Mouse (Mus musculus) right cerebral cortex, postnatal 10 days (tissue): ENCODE data around the gene Gm20403.
A peak's percentile ranks its signal among the peaks of the same experiment; 100 is the strongest.
"Not testable (repeated sequence)": the region's sequence is repeated elsewhere in the genome, so short reads cannot be mapped to it uniquely, and the experiment has no call there.

Source experiments
- DNase-seq, 2 experiments: peaks; one replicate each; pipeline ENCODE4 v3.0.0; 2021; ENCODE audit warnings: low spot score in 2 of 2

Gene Gm20403

DNA sequence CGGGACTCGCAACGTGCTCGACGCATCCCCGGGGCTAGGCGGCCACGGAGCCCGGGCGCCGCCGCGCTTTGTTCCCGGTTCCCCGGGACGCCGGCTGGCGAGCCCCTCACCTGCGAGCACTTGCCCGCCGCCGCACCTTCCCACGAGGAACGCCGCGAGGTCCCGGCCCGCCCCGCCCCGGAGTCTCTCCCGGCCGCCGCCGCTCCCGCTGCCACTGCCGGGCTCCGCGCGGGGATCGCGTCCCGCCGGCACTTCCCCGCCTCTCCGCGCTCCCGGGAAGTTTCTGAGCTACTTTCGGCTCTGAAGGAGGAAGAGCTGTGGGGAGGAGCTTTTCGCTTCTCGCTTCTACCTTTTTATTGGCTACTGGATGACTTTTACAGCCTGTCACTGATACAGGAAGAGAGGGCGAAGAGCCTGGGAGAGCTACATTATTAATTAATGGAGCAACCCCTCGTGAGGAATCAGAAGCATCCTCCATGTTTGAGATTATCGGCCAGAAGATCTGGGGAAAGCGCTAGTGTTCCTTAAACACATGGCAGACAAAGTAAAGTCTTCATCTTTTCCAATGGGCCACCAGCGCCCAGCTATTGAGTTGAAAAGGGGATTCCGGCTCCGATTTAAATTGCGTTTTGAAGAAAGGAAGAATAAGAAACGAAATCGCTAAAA is at the start of gene Gm20403:
TSS of gene Gm20403 (minus strand) at position 478 of the 666 bp plus-strand sequence.
- DNase-seq: peak; percentile 49 to 58

DNA sequence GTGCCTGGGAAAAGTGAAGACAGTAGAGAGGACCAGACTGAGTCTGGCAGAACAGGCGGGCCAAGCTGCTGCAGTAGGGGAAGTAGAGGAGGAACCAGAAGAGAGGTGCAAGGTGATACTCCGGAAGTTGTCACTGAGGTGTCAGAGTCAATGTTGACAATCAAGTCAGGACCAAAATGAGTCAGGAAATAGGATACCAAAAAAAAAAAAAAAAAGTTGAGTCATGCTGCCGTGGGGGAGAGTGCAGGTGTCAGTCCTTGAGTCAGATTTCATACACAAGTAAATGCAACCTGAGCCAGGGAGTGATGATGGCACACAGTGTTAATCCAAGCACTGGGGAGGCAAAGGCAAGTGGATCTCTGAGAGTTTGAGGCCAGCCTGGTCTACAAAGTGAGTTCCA is 40.8 kb upstream of the Gm20403 start:
- DNase-seq: no peak

DNA sequence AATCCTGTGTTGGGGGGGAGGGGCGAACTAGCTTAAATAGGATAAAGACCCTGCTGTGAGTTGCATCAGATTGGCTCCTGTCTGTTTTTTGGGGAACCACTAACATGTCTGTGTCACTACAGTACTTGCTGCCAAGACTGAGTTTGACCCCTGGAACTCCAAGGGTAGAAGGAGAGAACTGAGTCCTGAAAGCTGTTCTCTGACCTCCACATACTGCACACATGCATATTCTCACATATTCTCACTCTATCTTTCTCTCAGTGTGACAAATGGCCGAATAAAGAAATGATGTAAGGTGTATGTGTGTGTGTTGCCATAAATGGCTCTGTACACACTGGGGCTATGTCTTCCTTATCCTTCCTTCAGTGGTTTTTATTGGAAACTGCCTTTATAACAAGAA is 37.0 kb upstream of the Gm20403 start:
- no peak for DNase-seq

DNA sequence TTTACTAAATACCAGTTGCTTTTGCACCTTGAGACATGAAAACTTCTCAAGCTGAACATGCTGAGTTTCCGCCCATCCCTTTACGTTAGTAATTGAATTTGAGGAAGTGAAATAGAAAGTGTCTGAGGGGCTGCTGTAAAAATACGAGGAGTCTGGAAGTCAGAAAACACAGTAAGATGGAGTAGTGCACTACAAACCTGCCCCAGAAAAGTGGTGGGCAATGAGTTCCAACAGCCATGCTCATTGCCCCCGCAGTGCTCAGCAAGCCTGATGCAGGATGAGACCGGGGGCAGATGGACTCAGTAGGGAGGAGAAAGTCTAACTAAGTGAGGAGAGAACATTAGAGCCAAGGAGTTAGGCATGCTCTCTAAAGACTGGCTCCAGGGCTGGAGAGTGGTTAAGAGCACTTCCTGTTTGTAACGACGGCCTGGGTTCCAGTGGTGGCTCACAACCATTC is 33.1 kb upstream of the Gm20403 start:
- DNase-seq: no peak

DNA sequence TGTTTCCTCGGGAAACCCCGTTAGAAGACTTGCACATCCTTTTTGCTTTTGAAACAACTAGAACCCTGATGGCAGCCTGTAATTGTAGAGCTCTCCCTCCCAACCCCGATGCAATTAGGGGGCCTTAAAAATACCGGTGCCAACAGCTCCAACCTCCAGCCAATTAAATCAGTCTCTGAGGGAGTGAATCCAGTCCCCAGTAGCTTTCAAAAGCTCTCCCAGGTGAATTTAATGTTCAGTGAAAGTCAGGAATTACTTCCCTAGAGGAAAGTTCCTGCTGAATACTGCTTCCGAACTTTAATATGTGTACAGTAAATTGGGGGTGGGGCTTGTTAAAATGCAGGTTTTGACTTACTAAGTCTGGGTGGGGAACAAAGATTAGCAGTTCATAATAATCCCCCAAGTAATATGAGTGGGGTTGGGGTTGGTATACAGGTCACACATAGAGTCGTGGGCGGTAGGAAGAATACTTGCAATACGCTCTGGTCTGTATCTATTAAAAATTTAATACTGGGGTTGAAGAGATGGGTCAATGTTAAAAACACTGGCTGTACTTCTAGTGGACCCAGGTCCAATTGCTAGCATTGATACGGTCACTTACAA is 30.9 kb upstream of the Gm20403 start:
- no peak for DNase-seq

DNA sequence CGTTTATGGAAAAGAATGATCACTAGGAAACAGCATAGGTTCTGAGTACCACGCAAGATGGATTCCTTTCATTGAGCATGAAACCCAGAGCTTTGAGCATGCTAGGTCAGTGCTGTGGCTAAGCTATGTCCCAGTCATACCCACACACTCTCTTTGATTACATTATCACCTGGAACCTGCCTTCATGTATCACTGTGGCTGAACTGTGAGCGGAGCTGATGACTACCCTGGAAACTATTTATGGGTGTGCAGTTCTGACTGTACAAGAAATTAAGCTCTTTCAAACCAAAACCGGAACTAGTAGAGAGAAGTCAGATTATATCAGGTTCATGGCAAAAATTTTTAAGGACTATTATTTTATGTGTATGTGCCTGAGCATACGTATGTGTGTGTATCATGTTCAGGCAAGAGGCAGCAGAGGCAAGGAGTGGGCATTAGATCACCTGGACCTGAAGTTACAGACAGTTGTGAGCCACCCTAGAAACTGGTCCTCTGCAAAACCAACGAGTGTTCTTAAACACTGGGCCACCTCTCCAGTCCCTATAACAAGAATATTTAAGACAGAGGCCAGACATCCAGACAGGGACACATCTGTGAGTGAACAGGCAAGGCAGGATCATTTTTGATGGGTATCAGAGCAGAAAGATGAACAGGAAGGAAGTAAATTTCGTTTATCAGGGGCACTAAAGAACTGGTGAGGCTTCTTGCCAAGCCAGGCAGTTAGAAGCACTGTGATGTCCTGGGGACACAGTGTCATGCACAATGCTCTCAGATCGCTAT is 30.2 kb upstream of the Gm20403 start:
- no peak for DNase-seq

DNA sequence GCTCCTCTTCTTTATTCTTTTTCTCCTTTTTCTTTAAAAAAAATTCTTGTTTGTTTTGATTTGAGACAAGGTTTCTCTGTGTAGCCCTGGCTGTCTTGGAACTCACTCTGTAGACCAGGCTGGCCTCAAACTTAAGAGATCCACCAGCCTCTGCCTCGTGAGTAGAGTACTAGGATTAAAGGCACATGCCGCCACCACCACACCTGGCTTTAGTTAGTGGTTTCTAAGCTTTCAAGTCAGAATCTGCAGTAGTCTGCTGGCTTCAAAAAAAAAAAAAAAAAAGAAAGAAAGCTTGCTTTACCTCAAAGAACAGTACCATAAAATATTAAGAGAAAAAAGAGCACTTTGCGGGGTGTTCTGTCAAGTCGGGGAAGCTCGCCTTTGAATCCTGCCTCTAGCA is 29.1 kb upstream of the Gm20403 start:
- DNase-seq: no peak

DNA sequence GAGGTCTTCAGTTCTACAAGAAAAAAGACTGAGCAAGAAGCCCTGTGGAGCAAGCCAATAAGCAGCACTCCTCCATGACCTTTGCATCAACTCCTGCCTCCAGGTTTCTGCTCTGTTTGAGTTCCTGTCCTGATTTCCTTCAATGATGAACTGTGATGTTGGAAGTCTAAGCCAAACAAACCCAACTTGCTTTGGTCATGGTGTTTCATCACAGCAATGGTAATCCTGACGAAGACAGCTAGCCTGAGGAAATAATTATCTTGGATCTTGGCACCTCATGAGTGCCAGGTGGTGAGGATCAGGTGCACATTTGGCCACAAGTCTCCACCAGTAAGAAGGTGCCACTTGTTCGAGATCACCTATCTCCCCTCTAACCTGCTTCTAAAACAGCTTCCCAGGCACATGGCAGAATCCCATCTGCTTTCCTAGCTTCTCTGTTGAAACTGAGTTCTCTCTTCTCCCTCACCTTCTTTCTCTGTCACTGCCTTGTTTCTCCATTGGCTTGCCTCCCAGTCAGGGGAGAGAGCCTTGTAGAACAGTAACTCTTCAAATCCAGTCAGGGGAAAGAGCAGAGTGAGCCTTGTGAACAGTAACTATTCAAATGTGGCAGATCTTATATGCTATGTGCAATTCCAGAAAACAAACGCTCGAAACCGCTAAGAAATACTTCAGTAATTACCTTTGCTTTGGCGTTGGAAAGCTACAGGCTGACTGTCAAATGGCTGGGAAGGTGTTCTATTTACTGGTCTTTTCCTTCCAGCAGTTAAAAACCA is 27.5 kb upstream of the Gm20403 start, which contains the start of gene Baz1a:
TSS of gene Baz1a (minus strand) at position 723 of the 773 bp plus-strand sequence.
- DNase-seq: no peak

DNA sequence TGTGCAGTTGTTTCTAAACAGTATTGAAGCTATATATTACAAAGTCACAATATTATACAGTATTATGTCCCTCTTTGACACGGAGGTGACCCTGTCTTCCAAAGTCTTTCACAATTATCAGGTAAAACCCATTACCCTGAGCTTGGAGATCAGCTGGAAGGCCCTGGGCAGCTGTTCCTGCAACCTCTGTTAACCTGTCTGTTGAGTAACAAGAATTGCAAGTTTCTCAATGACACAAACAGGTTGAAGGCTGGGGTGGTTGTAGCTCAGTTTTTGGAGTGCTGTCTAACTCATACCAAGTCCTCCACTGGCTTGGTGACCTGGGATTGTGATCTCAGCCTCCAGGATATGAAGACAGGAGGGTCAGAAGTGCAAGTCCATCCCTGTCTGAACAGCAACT is 26.7 kb upstream of the Gm20403 start:
- no peak for DNase-seq

DNA sequence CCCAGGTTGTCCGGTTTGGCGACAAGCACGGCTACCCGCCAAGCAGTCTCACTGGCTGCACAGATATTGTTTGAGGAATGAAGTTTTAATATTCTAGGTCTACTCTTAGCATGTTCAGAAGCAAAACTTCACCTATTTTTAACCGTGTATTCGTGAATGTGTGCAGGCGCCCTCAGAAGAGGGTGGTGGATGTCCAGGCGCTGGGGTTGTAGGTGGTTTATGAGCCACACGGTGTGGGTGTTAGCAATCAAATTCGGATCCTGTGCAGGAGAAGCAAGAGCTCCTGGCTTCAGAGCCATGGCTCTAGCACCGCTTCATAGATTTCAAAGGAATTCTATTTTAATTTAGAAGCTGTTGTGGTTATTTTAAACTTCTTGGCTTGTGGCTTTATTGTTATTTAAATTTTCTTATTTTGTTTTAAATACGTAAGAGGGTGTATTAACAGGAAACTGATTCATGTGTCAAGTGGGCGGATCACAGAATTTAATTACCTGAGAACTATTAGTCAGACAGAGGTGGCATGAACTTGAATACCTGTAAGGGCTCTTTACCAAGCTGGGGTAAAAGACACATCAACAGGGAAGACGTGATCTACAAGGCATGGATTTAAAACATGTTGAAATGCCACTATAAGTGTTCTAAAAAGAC is 21.2 kb upstream of the Gm20403 start:
- no peak for DNase-seq

DNA sequence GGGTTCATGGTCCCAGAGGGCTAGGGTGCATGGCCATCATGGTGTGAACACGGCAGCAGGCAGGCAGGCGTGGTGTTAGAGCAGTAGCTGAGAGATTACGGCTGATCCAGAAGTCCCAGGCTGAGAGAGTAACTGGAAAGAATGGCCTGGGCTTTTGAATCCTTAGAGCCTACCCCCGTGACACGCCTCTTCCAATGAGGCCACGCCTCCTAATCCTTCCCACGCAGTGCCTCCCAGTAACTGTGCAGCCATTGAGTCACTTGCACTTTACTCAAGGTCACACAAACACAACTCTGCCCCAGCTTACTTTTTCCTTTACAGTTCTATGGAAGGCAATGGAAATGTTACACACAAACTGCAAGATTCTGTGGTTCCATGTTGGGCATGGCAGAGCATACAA is 19.7 kb upstream of the Gm20403 start:
- DNase-seq: no peak

DNA sequence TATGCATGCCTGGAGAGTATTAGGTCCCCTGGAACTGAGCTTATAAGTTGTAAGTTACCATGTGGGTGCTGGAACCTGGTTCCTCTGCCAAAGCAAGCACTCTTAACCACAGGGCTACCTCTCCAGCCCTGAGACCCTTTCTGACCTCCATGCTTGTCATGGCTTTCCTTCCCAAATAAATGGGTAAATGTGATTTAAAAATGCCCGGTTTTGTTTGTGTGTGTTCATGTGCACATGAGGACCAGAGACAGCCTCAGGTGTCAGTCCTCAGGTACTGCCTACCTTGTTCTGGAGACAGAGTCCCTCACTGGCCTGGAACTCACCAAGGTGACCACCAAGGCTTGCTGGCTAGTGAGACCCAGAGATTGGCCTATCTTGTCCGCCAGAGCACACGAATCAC is 18.1 kb upstream of the Gm20403 start:
- DNase-seq: no peak

DNA sequence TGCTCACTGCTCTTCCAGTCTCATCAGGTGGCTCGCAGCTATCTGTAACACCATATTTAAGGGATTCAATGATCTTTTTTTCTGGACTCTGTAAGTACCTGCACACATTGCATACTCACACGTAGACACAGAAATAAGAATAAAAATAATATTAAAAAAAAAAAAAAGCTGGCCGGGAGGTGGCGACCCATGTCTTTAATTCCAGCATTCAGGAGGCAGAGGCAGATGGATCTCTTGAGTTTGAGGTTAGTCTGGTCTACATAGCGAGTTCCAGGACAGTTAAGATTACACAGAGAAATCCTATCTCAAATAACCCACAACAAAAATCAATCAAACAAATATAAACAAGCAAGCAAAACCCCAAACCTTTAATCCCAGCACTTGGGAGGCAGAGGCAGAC is 17.5 kb upstream of the Gm20403 start:
- DNase-seq: no peak

DNA sequence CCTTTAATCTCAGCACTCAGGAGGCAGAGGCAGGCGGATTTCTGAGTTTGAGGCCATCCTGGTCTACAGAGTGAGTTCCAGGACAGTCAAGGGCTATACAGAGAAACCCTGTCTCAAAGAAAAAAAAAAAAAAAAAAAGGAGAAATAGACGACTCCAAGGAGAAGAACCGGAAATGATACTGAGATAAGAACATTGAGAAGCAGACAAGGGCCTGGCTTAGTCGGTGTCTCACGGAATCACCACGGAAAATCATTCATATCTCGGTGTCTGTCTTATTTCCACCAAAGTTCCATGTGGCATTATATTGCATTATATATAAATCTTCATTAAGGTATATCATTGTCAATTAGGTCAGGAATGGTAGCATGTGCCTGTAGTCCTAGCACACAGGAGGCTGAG is 16.2 kb upstream of the Gm20403 start:
- DNase-seq: not testable (repeated sequence)

DNA sequence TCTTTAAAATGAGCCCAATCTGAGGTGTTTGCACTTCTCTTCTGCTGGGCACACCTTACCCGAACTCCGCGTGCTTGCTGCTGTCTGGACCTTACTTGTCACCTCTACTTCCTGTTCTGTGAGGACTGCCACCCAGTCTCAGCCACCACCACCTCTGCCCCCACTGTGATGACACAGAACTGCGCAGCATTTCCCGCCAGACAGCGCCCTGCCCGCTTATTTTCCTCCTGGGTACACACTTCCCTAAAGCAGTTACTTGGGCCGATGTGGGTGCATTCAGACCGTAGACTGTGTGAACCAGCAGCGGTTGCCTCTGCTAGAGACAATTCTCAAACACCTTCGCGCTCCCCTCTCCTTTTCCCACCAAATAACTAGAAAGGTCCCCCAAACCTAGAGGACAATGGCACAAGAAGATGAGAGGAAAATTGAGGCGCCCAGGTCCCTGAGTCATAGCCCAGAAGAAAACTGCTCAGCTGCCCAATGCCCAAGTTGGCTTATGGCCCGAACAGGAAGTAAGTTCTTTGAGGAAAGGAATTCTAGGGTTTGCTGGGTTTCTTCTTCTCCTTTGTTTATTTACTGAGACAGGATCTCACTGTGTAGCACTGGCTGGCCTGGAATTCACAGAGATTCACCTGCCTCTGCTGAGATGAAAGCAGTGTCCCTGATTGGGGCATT is 12.8 kb upstream of the Gm20403 start:
- peak in 1 of 2 experiments; percentile 33 for DNase-seq

DNA sequence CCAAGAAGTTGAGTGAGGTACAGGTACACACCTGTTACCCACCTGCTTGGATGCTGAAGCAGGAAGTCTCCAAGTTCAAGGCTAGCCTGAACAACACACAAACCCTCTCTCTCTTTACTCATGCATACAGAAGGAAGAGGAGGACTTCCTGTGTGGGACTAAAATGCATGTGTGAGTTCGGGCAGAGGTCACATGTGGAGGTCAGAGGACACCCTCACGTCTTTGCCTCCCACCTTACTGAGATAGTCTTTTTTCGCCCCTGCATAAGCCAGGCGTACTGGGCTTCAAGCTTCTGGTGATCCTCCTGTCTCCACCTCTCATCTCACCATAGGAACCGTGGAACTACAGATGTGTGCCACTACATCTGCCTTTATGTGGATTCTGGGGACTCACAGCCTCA is 12.1 kb upstream of the Gm20403 start:
- no peak for DNase-seq

DNA sequence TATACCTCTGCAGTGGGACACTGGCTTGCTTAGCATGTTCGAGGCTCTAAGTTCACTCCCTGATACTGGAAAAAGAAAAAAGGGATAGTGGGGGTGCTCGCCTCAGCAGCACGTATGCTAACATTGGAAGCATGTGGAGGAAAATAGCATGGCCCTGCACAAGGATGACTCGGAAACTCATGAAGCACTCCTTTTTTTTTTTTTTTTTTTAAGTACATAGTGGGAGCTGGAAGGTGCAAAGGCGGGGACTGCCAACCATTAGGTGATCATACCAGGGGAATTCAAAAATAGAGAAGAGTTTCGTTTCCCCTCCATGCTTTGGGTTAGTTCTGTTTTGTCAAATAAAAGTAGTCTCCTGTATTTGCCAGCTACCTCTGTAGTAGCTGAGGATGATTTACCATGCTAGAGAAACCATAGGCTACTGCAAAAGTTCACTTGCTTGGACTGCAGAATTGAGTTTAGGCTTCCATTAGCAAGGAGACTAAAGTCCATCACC is 10.7 kb upstream of the Gm20403 start:
- no peak for DNase-seq

DNA sequence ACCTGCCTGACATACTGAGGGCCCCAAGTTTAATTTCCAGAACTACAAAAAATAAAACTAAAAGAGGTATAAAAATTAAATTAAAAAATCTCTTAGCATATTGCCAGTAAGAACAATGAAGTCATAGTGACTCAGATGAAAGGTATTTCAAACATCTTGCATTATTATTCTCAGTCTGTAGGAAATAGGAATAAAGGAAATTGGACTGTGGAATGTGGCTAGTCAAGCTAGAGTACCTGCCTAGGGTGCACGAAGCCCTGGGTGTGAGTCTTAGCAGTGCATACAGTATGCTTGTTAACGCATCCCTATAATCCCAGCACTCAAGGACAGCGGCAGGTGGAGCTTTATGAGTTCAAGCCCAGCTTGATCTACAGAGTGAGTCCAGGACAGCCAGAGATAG is 9.6 kb upstream of the Gm20403 start:
- no peak for DNase-seq

DNA sequence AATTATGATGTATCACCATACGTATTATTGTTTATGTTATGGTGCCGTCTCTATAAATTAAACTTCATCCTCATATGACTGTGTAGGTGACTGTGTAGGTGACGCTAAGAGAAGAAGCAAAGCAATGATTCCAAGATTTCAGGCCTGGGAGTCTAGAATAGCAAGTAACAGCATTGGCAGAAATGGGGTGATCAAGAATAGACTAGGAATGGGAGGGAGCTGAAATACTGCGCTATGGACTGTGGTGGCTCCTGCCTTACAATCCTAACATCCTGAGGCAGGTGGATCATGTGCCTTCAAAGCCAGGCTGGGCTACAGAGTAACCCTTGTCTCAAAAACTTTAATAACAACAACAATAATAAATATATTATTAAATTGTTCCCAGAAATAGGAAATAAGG is 8.1 kb upstream of the Gm20403 start:
- no peak for DNase-seq

DNA sequence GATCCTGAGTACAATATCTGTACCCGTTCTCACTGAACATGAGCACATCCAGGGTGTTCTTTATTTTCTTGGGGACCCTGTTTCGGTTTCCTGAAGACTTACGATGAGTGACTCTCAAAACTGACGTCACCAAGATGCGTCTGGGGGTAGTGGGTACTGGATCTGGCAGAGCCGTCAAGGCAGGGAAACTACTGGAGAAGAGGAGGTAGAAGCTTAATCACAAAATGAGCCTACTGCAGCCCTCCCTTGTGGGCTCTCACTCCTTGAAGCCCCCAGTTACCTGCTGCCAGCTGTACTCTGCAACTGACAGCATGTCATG is 7.7 kb upstream of the Gm20403 start:
- DNase-seq: no peak
